Mouse (Mus musculus) neural tube, embryonic 11.5 days (tissue): ENCODE measurements at regions not wholly inside any gene's neighbourhood (a gene's known extent, or its start where the extent isn't known, plus 50 kb on each side); places are given as distances from the start of the nearest gene placed in this dataset.

ENCODE experiments used
- ATAC-seq: fragments of 200-750 bp; cut with Nextera tagmentation; 2 replicates; pipeline ENCODE4 v1.8.0; 2017; ENCODE audit warnings: moderate number of reproducible peaks, mild to moderate bottlenecking, moderate TSS enrichment, moderate library complexity; ENCODE audit not compliant: insufficient read depth, low FRiP score, low TSS enrichment
- DNase-seq: peaks from one replicate; pipeline ENCODE4 v3.0.0-alpha.2; 2015; ENCODE audit warnings: low spot score
- H3K27ac ChIP-seq: fragments of 300-500 bp; sonication (generic); 2 replicates; pipeline ENCODE4 v1.5.1; 2014; ENCODE audit warnings: low read depth, mild to moderate bottlenecking, low read length
- H3K27me3 ChIP-seq: fragments of 300-500 bp; sonication (generic); 2 replicates; pipeline ENCODE4 v1.6.1; 2014; ENCODE audit warnings: mild to moderate bottlenecking, low read length, mixed read lengths; ENCODE audit not compliant: control insufficient read depth, insufficient read depth
- H3K36me3 ChIP-seq: fragments of 300-500 bp; sonication (generic); 2 replicates; pipeline ENCODE4 v1.6.1; 2014; ENCODE audit warnings: mild to moderate bottlenecking, low read length, moderate library complexity, mixed read lengths; ENCODE audit not compliant: control insufficient read depth, insufficient read depth
- H3K4me1 ChIP-seq: fragments of 300-500 bp; sonication (generic); 2 replicates; pipeline ENCODE4 v1.6.1; 2014; ENCODE audit warnings: low read length, mixed read lengths; ENCODE audit not compliant: control insufficient read depth, insufficient read depth
- H3K4me2 ChIP-seq: fragments of 300-500 bp; sonication (generic); 2 replicates; pipeline ENCODE4 v1.6.1; 2014; ENCODE audit warnings: low read depth, mild to moderate bottlenecking, moderate library complexity
- H3K4me3 ChIP-seq: fragments of 300-500 bp; sonication (generic); 2 replicates; pipeline ENCODE4 v1.5.1; 2014; ENCODE audit warnings: low read depth, low read length
- H3K9ac ChIP-seq: fragments of 300-500 bp; sonication (generic); 2 replicates; pipeline ENCODE4 v1.6.1; 2014; ENCODE audit warnings: mild to moderate bottlenecking, low read length
- H3K9me3 ChIP-seq: fragments of 300-500 bp; sonication (generic); 2 replicates; pipeline ENCODE4 v1.6.1; 2016; ENCODE audit warnings: low read length; ENCODE audit not compliant: control insufficient read depth
- WGBS: fragments of 180-500 bp; shearing (Covaris S2); extraction: QIAGEN DNeasy Blood & Tissue Kit; methylation state at CpG from one replicate; pipeline ENCODE4 v1.1.7; 2014; 5-methylcytosine and 5-hydroxymethylcytosine counted together

DNA sequence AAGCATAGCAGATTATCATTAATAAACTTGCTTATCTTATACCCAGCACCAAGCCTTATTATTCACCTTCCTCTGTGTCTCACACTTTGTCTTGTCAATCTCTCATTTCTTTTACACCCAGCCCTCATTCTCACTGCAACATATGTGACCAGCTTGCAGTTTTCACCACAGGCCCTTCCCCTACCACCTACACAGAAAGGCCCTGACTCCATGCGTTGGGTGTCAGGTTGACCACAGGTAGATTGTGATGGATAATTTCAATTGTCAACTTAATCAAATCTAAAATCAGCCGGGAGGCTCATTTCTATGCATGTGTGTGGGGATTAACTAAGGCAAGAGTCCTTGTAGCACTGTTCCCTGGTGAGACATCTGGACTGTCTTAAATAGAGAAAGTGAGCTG lies 72.4 kb upstream of the Rbpj start:
- H3K4me2 ChIP-seq, result no peak overlapping the region
- no peaks in the 10 kb centered on the region for H3K4me1 ChIP-seq
- no peak overlapping the region for H3K27ac ChIP-seq
- no peaks in the 10 kb centered on the region for H3K9me3 ChIP-seq
- H3K9ac ChIP-seq, result no peak overlapping the region
- ATAC-seq (no peak), DNase-seq (no peak)
- no peaks in the 10 kb centered on the region for H3K36me3 ChIP-seq
- H3K4me3 ChIP-seq, result no peak overlapping the region
- WGBS, result 93% methylated on average over 2 of the region's 2 CpGs
- H3K27me3 ChIP-seq, result no peaks in the 10 kb centered on the region

- Histone ChIP-seq H3K27ac (no peak overlapping the region), H3K27me3 (no peaks in the 10 kb centered on the region), H3K4me3 (no peak overlapping the region), H3K4me1 (no peaks in the 10 kb centered on the region), H3K9ac (no peak overlapping the region), H3K36me3 (no peaks in the 10 kb centered on the region), H3K4me2 (no peak overlapping the region), H3K9me3 (no peaks in the 10 kb centered on the region)
- ATAC-seq (no peak), DNase-seq (no peak)
- 82% methylated on average over 3 of the region's 3 CpGs for WGBS
Measured at GRCm38 (mm10) chr5:53394560-53394959, 71.4 kb upstream of the Rbpj start.

DNA sequence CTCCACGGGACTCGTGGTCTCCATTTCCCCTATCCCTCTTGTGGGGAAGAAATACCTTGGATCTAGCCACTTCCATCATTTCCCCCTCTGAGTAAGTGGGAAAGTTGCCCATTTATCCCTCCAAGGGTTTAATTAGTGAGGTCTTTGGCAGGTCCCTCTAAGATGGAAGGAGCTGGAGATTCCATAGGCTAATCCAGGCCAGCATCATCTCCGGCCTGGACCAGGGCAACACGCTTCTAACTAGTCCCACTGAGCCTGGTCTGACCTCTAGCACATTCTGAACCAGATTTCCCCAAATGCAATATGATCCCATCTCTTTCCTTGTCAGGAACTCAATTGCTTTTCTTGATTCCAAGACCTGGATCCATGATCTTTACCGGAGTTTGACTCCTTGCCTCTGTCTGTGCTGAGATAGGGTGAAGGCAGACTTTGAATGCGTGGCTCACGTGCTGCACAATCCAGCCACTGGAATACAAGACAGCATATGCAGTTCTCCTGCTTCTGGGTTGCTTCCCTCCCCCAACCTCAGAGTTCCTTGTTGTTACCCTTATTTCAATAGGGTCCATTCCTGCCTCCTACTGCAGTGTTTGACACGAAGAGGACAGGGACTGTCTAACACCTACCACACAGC lies 67.4 kb upstream of the Rbpj start:
- no peaks in the 10 kb centered on the region for H3K27me3 ChIP-seq
- DNase-seq (no peak), ATAC-seq (no peak)
- no peak overlapping the region for H3K4me3 ChIP-seq
- H3K27ac ChIP-seq, result no peak overlapping the region
- no peaks in the 10 kb centered on the region for H3K9me3 ChIP-seq
- WGBS, result 86% methylated on average over 8 of the region's 8 CpGs
- no peaks in the 10 kb centered on the region for H3K4me1 ChIP-seq
- no peaks in the 10 kb centered on the region for H3K36me3 ChIP-seq
- no peak overlapping the region for H3K9ac ChIP-seq
- no peak overlapping the region for H3K4me2 ChIP-seq

- Histone ChIP-seq H3K27me3 (no peaks in the 10 kb centered on the region), H3K27ac (no peak overlapping the region), H3K4me3 (no peak overlapping the region), H3K4me2 (no peak overlapping the region), H3K4me1 (no peaks in the 10 kb centered on the region), H3K9me3 (no peaks in the 10 kb centered on the region), H3K9ac (no peak overlapping the region), H3K36me3 (no peaks in the 10 kb centered on the region)
- WGBS, result 83% methylated on average over 4 of the region's 4 CpGs
- DNase-seq (no peak), ATAC-seq (no peak)
Measured at GRCm38 (mm10) chr5:53401093-53401492, 64.9 kb upstream of the Rbpj start.

- Histone ChIP-seq H3K4me1 (no peaks in the 10 kb centered on the region), H3K9me3 (no peaks in the 10 kb centered on the region), H3K27me3 (no peaks in the 10 kb centered on the region), H3K4me3 (no peak overlapping the region), H3K36me3 (no peaks in the 10 kb centered on the region), H3K27ac (no peak overlapping the region), H3K4me2 (no peak overlapping the region), H3K9ac (no peak overlapping the region)
- 89% methylated on average over 4 of the region's 4 CpGs for WGBS
- no peak for DNase-seq
- ATAC-seq, result no peak
Measured at GRCm38 (mm10) chr5:53402022-53402421, 63.9 kb upstream of the Rbpj start.

- Histone ChIP-seq H3K9me3 (no peaks in the 10 kb centered on the region), H3K27me3 (no peaks in the 10 kb centered on the region), H3K36me3 (no peaks in the 10 kb centered on the region), H3K4me2 (no peak overlapping the region), H3K4me1 (no peaks in the 10 kb centered on the region), H3K9ac (no peak overlapping the region), H3K4me3 (no peak overlapping the region), H3K27ac (no peak overlapping the region)
- 84% methylated on average over 9 of the region's 9 CpGs for WGBS
- DNase-seq, result no peak
- ATAC-seq, result no peak
Measured at GRCm38 (mm10) chr5:53402619-53403151, 63.3 kb upstream of the Rbpj start.

DNA sequence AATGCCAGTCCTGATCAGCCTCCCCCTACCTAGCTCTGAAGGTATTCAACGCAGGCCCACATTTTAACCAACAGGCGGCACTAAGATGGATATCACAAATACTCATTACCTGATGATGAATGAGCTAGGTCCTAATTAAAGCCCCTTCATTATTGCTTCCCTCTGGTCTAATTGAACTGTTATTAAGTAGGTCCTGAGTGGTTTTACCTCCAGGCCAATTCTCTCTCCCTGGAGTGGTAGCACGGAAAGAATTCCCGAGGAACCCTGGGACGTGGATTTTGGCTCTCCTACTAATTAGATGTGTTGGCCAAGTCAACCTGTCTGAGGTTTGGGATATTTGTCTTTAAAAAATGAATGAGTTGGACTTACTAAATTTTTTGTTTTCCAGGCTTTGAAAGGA lies 60.0 kb upstream of the Rbpj start:
- DNase-seq, result no peak
- WGBS, result 87% methylated on average over 5 of the region's 5 CpGs
- Histone ChIP-seq H3K27ac (no peak overlapping the region), H3K9me3 (no peaks in the 10 kb centered on the region), H3K9ac (no peak overlapping the region), H3K36me3 (no peaks in the 10 kb centered on the region), H3K4me3 (no peak overlapping the region), H3K4me2 (no peak overlapping the region), H3K4me1 (no peaks in the 10 kb centered on the region), H3K27me3 (no peaks in the 10 kb centered on the region)
- ATAC-seq, result no peak

DNA sequence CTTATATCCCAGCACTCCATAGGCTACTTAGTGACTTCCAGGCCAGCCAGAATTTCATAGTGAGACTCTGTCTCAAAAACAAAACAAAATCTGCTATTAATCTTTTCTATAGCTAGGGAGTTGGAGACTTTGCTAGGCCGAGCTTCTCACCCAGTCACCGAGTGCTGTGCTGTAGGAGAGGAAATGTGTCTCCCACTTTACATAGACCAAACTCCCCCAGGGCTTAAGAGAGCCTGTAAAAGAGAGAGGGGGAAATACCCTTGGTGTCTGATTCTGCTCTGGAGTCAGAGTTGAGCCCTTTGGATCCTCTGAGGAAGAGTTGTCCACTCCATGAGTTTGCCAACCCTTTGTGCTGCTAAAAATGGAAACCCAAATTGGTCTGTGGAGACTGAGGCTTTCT lies 58.3 kb upstream of the Rbpj start:
- Histone ChIP-seq H3K36me3 (no peaks in the 10 kb centered on the region), H3K4me2 (no peak overlapping the region), H3K4me3 (no peak overlapping the region), H3K4me1 (no peaks in the 10 kb centered on the region), H3K9ac (no peak overlapping the region), H3K27ac (no peak overlapping the region), H3K9me3 (no peaks in the 10 kb centered on the region), H3K27me3 (no peaks in the 10 kb centered on the region)
- ATAC-seq (no peak), DNase-seq (no peak)
- WGBS, result 81% methylated on average over 2 of the region's 2 CpGs

GRCm38 (mm10) chr5:53408235-53408634 lies 57.7 kb upstream of the Rbpj start:
- no peak overlapping the region for H3K4me3 ChIP-seq

More at GRCm38 (mm10) chr5:53408235-53408634, 57.7 kb upstream of the Rbpj start:
- no peak overlapping the region for H3K27ac ChIP-seq
- 86% methylated on average over 2 of the region's 2 CpGs for WGBS
- H3K9ac ChIP-seq, result no peak overlapping the region
- DNase-seq (no peak), ATAC-seq (no peak)
- H3K4me2 ChIP-seq, result no peak overlapping the region
- no peaks in the 10 kb centered on the region for H3K36me3 ChIP-seq
- no peaks in the 10 kb centered on the region for H3K27me3 ChIP-seq
- H3K4me1 ChIP-seq, result no peaks in the 10 kb centered on the region
- H3K9me3 ChIP-seq, result no peaks in the 10 kb centered on the region
